Mouse (Mus musculus) heart, embryonic 16.5 days (tissue): ENCODE data around the gene Hexdc. TPM values are rescaled to one million over a fixed set of nuclear protein-coding genes. Genes with fewer than 3 reads are reported as not detected.

Source experiments
- ATAC-seq: fragments of 200-750 bp; cut with Nextera tagmentation; replicated peaks from 2 replicates; pipeline ENCODE4 v1.8.0; 2017; ENCODE audit warnings: moderate number of reproducible peaks; ENCODE audit not compliant: insufficient read depth, low FRiP score; ENCODE audit errors: extremely low read depth
- H3K27ac ChIP-seq: fragments of 300-500 bp; sonication (generic); 2 replicates; pipeline ENCODE4 v1.5.1; 2014; ENCODE audit warnings: mild to moderate bottlenecking, low read length, control low read depth, moderate library complexity
- H3K27me3 ChIP-seq: fragments of 300-500 bp; sonication (generic); 2 replicates; pipeline ENCODE4 v1.6.1; 2014; ENCODE audit warnings: low read length, mixed read lengths; ENCODE audit not compliant: control insufficient read depth, insufficient read depth
- H3K36me3 ChIP-seq: fragments of 300-500 bp; sonication (generic); 2 replicates; pipeline ENCODE4 v1.6.1; 2014; ENCODE audit not compliant: control insufficient read depth, insufficient read depth
- H3K4me1 ChIP-seq: fragments of 300-500 bp; sonication (generic); 2 replicates; pipeline ENCODE4 v1.6.1; 2014; ENCODE audit warnings: low read length, mixed read lengths; ENCODE audit not compliant: control insufficient read depth, insufficient read depth
- H3K4me2 ChIP-seq: fragments of 300-500 bp; sonication (generic); 2 replicates; pipeline ENCODE4 v1.6.1; 2014; ENCODE audit warnings: low read depth, mild to moderate bottlenecking, control low read depth, low read length
- H3K4me3 ChIP-seq: fragments of 300-500 bp; sonication (generic); 2 replicates; pipeline ENCODE4 v1.5.1; 2014; ENCODE audit warnings: mild to moderate bottlenecking, control low read depth, low read length
- H3K9ac ChIP-seq: fragments of 300-500 bp; sonication (generic); 2 replicates; pipeline ENCODE4 v1.6.1; 2014; ENCODE audit warnings: low read length, control low read depth
- H3K9me3 ChIP-seq: fragments of 300-500 bp; sonication (generic); replicated peaks from 2 replicates; pipeline ENCODE4 v1.6.1; 2016; ENCODE audit warnings: low read length; ENCODE audit not compliant: control insufficient read depth
- WGBS: fragments of 180-500 bp; shearing (Covaris S2); extraction: QIAGEN DNeasy Blood & Tissue Kit; methylation state at CpG from one replicate; pipeline ENCODE4 v1.1.7; 2014; 5-methylcytosine and 5-hydroxymethylcytosine counted together
- polyA plus RNA-seq: library from polyadenylated mRNA; unstranded; fragments of >200 nt; fragmentation: Nextera tagmentation; extraction: Ambion mirVana; gene quantifications from 2 replicates; pipeline ENCODE4 v1.2.1, GENCODE M21; 2015

The Hexdc gene
- polyA plus RNA-seq, 1 experiment from 2014 or later: 9.3 TPM

DNA sequence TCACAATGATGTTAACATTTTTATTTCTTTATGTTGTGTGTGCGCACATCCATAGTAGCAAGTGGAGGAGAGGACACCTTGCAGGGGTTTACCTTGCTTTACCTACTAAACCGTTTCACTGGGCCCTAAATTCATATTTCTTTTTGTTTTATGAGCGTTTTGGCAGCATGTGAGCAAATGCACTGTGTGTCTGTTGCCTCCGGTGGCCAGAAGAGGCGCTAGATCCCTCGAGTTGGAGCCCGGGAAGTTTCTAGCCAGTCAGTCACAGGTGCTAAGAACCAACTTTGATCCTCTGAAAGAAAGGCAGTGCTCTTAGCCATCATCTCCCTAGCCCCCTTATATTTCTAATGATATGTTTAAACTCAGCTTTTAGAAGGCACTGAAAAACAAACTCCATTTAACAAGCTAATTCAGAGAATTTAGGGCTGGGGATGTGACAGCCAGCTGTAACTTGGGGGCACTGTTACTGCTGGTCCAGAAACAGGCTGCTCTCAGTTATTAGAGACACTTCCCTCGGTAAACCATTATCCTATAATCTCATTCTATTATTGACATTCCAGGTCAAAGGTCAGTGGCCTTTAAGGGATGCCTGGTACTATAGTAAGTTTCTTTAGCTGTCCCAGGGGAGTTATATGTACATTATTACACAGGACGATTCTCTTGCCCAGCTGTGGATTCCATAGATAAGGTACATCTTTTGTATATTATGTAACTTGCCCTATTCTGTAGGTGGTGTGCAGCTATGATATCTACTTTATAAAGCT is 31.4 kb downstream of the Hexdc start:
- peak overlapping the region; percentile 68 for H3K4me2 ChIP-seq
- no peaks in the 10 kb centered on the region for H3K9me3 ChIP-seq
- peaks cover 7% of the 10 kb centered on the region; the same call in 1 of the 2 replicates for H3K36me3 ChIP-seq
- no peak for ATAC-seq
- H3K27me3 ChIP-seq: no peaks in the 10 kb centered on the region
- peak overlapping the region; percentile 100 for H3K27ac ChIP-seq
- H3K4me1 ChIP-seq: peaks cover 35% of the 10 kb centered on the region
- peak overlapping the region; percentile 89 for H3K9ac ChIP-seq
- H3K4me3 ChIP-seq: no peak overlapping the region
- 31% methylated on average over 9 of the region's 9 CpGs for WGBS

- Histone ChIP-seq H3K4me2 (peak within 1 kb of the TSS; percentile 73), H3K36me3 (peaks cover 12% of the 10 kb centered on the region; the same call in 1 of the 2 replicates), H3K27ac (peak within 1 kb of the TSS; percentile 100), H3K9me3 (no peaks in the 10 kb centered on the region), H3K9ac (peak within 1 kb of the TSS; percentile 91), H3K4me3 (peak within 1 kb of the TSS; percentile 92), H3K27me3 (no peaks in the 10 kb centered on the region), H3K4me1 (peaks cover 32% of the 10 kb centered on the region)
- peak; percentile 98 for ATAC-seq
- under 1% methylated on average over 50 of the region's 50 CpGs for WGBS
These were observed 32.5 kb downstream of the Hexdc start, which contains the start of gene Narf for GRCm38 (mm10) chr11:121236564-121237344. Gene Narf, plus strand, starts transcription at chr11:121237253.

DNA sequence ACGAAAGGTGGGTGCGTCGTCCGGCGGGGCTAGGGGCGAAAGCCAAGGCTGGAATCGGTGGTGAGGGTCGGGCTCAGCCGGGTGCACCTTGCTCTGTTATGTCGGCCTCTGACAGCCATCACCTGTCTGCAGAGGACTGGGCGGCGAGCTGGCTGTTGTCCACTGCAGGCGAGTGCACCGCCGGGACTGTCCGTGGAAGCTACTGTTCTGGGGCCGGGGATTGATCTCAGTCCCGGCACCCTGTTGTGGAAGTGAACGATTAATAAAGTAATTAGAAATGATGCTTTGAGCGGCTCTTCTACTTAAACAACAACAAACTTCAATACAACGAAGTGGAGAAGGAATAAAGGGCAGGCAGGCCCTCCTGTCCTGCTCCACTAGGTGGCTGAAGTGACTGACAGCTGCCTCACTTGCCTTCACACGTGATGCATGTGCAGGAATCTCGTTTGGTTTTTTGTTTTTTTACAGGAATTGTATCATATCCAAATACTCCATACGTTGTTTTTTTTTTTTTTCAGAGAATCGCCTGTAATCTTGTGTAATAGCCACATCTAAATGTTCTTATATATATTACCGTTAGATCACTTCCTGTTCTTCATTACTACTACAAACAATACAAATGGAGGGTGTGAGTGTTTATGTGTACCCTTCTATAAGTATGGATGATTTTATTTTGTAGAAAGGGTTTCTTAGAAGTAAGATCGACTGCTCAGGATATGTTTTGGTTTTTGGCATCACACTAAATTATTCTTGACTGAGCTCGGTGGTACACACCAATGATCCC is 33.3 kb downstream of the Hexdc start:
- Histone ChIP-seq H3K4me3 (peak overlapping the region; percentile 92), H3K4me1 (peaks cover 27% of the 10 kb centered on the region), H3K27me3 (no peaks in the 10 kb centered on the region), H3K36me3 (peaks cover 16% of the 10 kb centered on the region), H3K9me3 (no peaks in the 10 kb centered on the region), H3K9ac (peak overlapping the region; percentile 91), H3K4me2 (peak overlapping the region; percentile 73), H3K27ac (peak overlapping the region; percentile 98)
- peak; percentile 19 for ATAC-seq
- WGBS: 3% methylated on average over 28 of the region's 28 CpGs

GRCm38 (mm10) chr11:121239669-121240068 is 35.4 kb downstream of the Hexdc start:
- peaks cover 24% of the 10 kb centered on the region for H3K4me1 ChIP-seq
- H3K27me3 ChIP-seq: no peaks in the 10 kb centered on the region
- peak overlapping the region; percentile 14; the same call in 1 of the 2 replicates for H3K4me2 ChIP-seq
- 67% methylated on average over 2 of the region's 2 CpGs for WGBS
- H3K4me3 ChIP-seq: no peak overlapping the region
- no peaks in the 10 kb centered on the region for H3K9me3 ChIP-seq
- ATAC-seq: no peak
- H3K9ac ChIP-seq: 0 out of 2 replicates have a peak overlapping the region, but pooled peaks have one; percentile 14
- H3K27ac ChIP-seq: peak overlapping the region; percentile 33; the same call in 1 of the 2 replicates
- H3K36me3 ChIP-seq: peaks cover 33% of the 10 kb centered on the region

GRCm38 (mm10) chr11:121250196-121250595 is 46.0 kb downstream of the Hexdc start:
- H3K9ac ChIP-seq: no peak overlapping the region
- peaks cover 72% of the 10 kb centered on the region for H3K36me3 ChIP-seq
- no peak for ATAC-seq
- H3K4me3 ChIP-seq: no peak overlapping the region
- H3K4me2 ChIP-seq: no peak overlapping the region
- 82% methylated on average over 8 of the region's 8 CpGs for WGBS
- no peak overlapping the region for H3K27ac ChIP-seq
- no peaks in the 10 kb centered on the region for H3K27me3 ChIP-seq
- no peaks in the 10 kb centered on the region for H3K4me1 ChIP-seq
- no peaks in the 10 kb centered on the region for H3K9me3 ChIP-seq

DNA sequence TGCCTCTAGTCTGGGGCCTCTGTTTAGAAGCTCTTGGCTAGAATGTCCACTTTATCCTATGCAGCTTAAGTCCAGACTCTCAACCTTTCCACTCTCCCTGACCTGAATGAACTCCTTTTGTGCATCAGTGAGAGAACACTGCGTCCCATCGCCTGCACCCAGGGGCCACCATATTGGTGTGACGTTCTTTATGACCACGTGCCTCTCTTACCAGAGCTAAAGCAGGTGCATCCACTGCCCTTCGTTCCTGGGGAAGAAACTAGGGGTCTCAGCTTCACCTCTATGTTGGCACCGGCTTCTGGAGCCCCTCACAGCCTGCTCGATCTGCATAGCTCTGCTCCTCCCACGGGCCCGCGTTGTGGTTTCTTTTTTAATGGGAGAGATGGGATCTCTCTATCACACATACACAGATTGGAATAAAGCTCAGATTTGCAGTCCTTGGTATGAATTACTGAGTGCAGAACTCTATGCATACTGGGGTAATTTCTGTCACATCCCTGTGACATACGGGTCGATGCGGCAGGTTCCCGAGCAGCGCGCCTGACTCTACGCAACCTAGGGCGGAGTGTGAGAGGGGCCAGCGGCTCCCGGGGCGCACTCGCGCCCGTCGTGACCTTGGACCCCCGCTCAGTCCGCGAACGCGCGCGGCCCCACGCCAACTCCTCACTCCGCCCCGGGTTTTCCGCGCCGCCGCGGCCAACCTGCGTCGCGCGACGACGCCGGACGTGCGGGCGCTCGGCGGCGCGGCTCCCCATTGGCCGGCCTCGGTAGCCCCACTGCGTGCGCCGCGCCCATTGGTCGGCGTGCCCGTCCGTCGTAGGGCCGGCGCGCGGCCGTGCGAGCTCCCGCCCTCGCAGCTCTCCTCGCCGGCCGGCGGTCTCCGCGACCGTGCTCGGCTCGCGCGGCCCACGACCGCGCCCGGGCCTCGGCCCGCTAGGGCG is 55.2 kb downstream of the Hexdc start, which contains the start of gene Foxk2:
Gene Foxk2 (plus strand): TSS at position 831 of the 941 bp plus-strand sequence.
- no peaks in the 10 kb centered on the region for H3K27me3 ChIP-seq
- peak; percentile 98 for ATAC-seq
- H3K4me1 ChIP-seq: peaks cover 16% of the 10 kb centered on the region
- 1% methylated on average over 90 of the region's 91 CpGs for WGBS
- peak within 1 kb of the TSS; percentile 82 for H3K4me3 ChIP-seq
- peaks cover 5% of the 10 kb centered on the region for H3K36me3 ChIP-seq
- H3K27ac ChIP-seq: peak within 1 kb of the TSS; percentile 77
- H3K9ac ChIP-seq: peak within 1 kb of the TSS; percentile 91
- H3K4me2 ChIP-seq: peak within 1 kb of the TSS; percentile 76
- no peaks in the 10 kb centered on the region for H3K9me3 ChIP-seq

GRCm38 (mm10) chr11:121260211-121260906 is 56.1 kb downstream of the Hexdc start:
- Histone ChIP-seq H3K27me3 (no peaks in the 10 kb centered on the region), H3K4me1 (peaks cover 16% of the 10 kb centered on the region), H3K9me3 (no peaks in the 10 kb centered on the region), H3K27ac (peak overlapping the region; percentile 74), H3K9ac (peak overlapping the region; percentile 91), H3K36me3 (peaks cover 5% of the 10 kb centered on the region; the same call in 1 of the 2 replicates), H3K4me3 (peak overlapping the region; percentile 82), H3K4me2 (peak overlapping the region; percentile 76)
- WGBS: under 1% methylated on average over 59 of the region's 60 CpGs
- peak; percentile 21 for ATAC-seq
